Mouse (Mus musculus) layer of hippocampus, postnatal 25 days (tissue): ENCODE data around the gene Ifrd2. TPM values are rescaled to one million over a fixed set of nuclear protein-coding genes. Genes with fewer than 3 reads are reported as not detected.
A peak's percentile ranks its signal among the peaks of the same experiment; 100 is the strongest.

ENCODE experiments used
- DNase-seq, 2 experiments: peaks; one replicate each; pipeline ENCODE4 v3.0.0; 2022; ENCODE audit warnings: mixed read lengths in 2 of 2, low spot score in 1 of 2; ENCODE audit errors: extremely low spot score in 1 of 2
- total RNA-seq, 2 experiments: library from RNA; stranded (reverse); gene quantifications; 2 replicates each; pipeline ENCODE4 v1.2.3; 2021

Ifrd2 gene
- total RNA-seq, 2 experiments from 2014 or later = 11.8 to 16.8 TPM

- DNase-seq = no peak
These were observed 27.6 kb downstream of the Ifrd2 start for GRCm38 (mm10) chr9:107615035-107615434.

DNA sequence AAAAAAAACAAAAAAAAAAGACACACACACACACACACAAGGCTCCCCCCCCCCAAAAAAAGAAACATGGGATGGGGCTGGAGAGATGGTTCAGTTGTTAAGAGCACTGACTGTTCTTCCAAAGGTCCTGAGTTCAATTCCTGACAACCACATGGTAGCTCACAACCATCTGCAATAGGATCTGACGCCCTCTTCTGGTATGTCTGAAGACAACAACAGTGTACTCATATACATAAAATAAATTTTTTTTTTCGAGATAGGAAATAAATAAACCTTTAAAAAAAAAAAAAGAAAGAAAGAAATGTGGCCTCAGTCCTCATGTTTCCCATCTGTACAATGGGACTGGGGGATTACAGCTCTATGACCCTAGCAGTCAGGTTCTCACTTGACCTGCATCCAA lies 30.0 kb downstream of the Ifrd2 start:
- DNase-seq = no peak

DNA sequence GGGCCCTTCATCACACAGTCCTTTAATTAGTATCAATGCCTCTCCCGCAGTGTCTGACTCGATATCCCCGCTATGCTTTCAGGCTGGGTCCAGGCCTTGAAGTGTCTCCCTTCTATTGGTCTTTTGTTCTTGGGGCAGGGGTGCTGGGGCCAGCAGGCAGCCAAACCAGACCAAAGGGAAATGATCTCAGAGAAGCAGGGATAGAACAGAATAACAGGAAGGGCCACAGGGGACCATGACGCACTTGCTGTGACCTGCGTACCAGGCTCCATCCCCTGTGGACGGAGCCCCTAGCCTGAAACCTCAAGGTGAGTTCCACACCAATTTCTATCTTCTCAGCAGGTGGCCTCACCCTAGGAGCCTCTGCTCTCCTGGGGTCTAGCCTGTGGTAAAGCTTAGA lies 30.7 kb downstream of the Ifrd2 start:
- DNase-seq = no peak

GRCm38 (mm10) chr9:107618778-107619545 lies 31.5 kb downstream of the Ifrd2 start:
- no peak for DNase-seq

DNA sequence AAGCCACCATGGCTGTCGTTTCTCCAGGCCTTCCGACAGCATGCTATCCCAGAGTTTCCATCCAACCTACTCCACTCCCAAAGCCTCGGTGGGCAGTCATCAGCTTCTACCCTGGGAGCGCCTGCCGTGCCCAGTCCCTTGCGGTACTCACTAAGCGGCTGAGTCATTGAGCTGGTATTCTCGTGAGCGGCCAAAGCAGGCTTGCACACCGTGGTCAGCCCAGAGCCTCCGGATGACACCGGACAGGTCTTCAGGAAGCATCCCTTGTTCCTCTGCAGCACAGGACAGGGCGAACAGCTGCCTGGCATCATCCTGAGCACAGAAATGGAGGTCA lies 32.1 kb downstream of the Ifrd2 start:
- DNase-seq = no peak

GRCm38 (mm10) chr9:107620954-107621353 lies 33.5 kb downstream of the Ifrd2 start:
- DNase-seq = no peak

DNA sequence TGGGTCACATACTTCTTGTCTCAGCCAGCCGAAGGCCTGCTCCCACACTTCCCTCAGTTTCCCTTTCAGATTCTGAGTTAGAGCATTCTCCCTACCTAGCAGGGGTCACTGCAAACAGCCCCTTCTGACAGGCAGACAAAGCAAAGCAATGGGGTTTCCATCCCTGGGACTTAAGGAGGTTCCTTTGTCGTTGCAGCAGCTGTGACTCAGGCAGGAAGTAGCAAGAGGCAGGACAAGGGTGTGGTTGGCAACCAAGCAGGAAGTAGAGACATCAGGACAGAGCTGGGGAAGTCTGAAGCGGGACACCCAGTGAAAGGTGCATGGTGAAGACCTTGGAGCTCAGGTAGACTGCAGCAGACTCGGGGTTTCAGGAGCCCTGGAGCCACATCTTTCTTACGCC lies 37.1 kb downstream of the Ifrd2 start:
- DNase-seq = no peak

GRCm38 (mm10) chr9:107624951-107625350 lies 37.5 kb downstream of the Ifrd2 start:
- DNase-seq = no peak

DNA sequence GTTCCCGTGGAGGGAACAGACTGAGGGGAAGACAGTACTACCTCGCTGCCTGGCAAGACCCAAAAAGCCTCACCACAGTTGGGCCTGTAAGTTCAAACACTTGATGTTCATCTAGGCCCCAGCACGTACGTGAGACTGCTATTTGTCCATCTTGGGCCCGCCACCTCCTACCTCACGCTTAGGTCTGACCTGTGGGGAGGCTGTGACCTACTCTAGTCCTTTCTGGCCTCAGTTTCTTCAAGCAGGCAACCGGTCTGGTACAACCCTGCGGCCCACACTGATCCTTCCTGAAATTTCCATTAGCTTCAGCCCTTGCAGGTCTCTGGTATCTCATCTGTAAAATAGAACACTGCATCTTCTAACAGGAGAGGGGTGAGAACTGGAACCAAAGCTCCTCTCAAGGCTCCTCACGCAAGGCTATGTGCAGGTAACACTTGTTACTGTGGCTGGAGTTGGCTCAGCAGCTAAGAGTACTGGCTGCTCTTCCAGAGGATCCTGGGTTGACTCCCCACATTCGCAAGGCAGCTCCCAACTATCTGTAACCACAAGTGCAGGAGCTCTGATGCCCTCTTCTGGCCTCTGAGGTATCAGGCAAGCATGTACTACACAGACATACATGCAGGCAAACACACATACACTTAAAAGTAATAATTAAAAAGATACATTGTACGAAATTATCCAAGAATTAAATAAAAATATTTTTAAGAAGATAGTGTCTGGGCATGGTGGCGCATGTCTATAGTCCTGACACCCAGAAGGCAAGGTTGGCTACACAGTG lies 38.1 kb downstream of the Ifrd2 start:
- no peak for DNase-seq

DNA sequence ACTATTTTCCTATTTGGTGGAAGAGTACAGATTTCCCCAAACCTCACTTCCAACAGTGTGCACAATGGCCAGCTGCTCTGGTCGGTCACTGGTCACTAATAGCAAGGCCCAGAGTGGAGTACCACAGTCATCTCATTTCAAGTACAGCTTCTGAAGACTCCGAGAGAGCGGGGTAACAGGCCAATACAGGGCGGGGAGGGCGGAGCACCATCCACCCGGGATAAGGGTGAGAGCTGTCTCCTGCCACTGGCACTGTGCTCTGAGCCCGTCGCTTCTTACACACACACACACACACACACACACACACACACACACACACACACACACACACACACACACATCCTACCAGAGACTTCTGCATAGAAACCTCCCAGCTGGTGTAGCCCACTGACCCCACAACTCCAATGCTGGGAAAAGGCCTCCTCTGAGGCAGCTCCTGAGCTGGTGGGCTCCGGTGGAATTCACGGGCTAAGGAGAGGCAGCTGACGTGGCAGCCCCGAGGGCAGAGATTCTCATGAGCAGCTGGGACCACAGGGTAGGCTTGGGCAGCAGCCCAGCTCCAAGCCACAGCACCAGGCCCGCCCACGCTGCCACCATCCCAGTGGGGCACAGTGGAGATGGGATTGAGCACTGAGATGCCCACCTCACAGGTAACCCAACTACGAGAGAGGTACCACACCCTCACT lies 38.9 kb downstream of the Ifrd2 start:
- DNase-seq = no peak

DNA sequence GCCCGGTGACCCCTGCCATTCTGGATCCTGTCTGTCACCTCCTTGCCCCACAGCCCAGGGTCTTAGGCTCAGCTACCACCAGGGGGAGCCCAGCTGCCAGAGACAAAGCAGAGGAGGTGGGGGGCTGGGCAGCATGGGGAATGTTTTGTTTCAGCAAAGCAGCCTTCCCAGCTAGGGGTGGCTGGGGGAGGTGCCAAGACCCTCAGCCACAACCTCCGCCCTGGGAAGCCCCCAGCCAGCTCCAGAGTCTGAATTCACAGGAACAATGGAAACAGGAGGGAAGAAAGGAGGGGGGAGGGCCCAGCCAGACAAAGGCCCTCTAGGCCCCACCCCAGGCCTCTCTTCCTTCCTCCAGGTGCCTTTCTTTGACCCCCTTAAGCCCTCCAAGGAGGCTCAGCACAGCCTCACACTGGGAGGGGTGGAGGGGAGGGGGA lies 39.4 kb downstream of the Ifrd2 start:
- peak; percentile 71 to 84 for DNase-seq

DNA sequence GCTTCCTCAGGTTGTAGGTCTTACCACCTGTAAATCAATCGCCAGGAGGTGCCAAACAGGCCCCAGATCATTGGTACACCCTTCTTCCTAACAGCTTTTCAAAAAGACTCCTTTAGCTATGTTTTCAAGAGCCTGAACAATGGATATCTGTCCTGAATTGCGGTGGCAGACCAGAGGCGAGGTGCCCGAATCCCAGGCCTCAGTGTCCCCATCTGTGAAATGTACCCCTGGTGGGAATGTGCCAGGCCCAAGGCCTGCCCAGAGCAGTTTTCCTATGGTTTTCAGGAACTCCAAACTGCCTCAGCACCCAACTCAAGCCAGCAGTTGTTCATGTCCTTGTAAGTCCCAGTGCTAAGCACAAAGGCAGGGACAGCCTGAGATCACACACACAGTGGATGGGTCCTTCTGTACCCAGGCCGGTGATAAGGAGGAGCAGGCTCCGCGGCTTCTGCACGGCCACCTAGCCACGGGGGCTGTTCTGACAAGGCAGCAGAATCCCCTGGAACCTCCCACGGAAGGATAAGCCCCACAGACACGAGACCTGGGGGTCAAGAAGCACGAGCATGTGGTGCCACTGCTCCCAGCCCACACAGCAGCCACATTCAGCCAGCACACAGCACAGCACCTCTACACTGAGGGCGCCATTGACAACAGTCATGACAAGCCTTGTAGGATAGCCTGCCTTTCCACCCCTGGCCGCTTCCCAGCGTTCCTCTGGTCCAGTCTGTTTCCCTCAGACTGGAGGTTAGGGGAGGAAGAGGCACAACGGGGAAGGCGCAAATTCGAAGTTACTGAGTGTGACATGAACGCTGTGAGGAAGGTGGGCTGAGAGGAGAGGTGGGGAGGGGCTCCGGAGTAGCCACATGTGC lies 40.2 kb downstream of the Ifrd2 start:
- DNase-seq = no peak

- no peak for DNase-seq
These were observed 41.4 kb downstream of the Ifrd2 start for GRCm38 (mm10) chr9:107628721-107629410.

- no peak for DNase-seq
These were observed 41.9 kb downstream of the Ifrd2 start for GRCm38 (mm10) chr9:107629411-107629730.

- DNase-seq = no peak
These were observed 42.5 kb downstream of the Ifrd2 start for GRCm38 (mm10) chr9:107629901-107630425.

- no peak for DNase-seq
These were observed 43.1 kb downstream of the Ifrd2 start for GRCm38 (mm10) chr9:107630576-107630975.

- DNase-seq = no peak
These were observed 43.9 kb downstream of the Ifrd2 start for GRCm38 (mm10) chr9:107631311-107631826.

- no peak for DNase-seq
These were observed 44.4 kb downstream of the Ifrd2 start for GRCm38 (mm10) chr9:107631861-107632260.

DNA sequence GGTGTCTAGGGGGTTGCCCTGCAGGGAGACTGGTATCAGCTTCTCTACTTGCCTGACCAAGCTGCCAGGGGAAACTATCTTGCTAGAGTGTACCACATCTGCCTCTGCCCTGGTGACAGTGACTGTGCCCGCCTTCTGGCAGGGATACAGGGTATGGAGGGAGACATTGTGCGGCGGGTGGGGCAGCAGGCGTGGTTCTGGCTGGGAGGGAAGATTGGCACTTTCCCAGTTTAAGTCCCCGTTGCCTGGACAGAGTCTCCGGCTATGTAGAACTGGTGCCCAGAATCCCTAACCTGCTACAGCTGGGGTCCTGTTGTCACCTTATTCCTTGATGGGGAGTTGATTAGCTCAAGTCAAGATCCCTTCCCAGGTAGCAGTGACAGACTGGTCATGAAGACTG lies 45.0 kb downstream of the Ifrd2 start:
- DNase-seq = no peak
